Mouse (Mus musculus) spleen, postnatal 36 days (tissue): ENCODE data around the gene Suds3.

ENCODE experiments used
- DNase-seq, 2 experiments: peaks; one replicate each; pipeline ENCODE4 v3.0.0; 2022; ENCODE audit warnings: low spot score in 2 of 2, mixed read lengths in 1 of 2

Gene Suds3

DNA sequence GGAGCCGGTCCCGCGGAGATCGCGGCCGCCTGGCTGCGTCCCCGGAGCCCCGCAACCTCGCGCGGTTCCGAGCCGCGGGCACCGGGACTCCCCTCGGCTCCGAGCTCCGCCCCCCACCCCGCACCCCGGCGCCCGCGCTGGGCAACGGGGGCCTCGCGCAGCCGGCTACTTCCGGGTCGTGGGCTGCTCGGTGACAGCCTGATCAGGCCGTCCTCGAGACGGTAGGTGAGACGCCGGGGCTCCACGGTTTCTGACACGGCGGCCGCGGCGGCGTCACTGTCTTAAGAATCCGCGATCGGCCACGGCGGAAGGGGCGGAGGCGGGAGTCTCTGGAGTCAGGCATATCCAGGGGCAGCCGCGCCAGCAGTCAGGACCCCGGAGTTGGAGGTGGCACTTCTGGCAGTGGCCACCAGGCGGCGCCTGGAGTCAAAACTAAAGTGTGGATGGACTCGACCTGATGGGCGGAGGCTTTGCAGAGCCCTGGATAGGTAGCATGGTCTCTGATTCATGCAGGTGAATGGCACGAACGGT is at the start of gene Suds3:
Gene Suds3, minus strand, starts transcription at position 278 of the 531 bp plus-strand sequence.
- DNase-seq: peak; percentile 87 to 94

DNA sequence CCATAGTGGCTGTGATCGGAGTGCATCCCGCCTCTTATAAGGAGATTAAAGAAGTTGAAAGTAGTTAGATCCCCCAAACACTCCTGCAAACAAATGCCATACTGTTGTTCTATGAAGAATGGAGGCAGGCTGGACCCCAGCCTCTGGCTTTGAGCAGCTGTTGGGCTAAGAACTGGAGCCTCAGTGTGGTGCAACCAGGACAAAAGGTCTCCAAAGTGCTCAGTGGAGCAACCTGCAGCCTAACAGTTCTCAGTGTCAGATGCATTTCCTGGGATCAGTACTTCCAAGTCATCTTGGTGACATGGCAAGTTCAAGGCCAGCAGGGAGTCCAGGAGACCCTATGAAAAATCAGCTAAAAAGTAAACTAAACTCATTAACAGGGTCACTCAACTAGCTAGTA is 49.0 kb upstream of the Suds3 start:
- DNase-seq: no peak

DNA sequence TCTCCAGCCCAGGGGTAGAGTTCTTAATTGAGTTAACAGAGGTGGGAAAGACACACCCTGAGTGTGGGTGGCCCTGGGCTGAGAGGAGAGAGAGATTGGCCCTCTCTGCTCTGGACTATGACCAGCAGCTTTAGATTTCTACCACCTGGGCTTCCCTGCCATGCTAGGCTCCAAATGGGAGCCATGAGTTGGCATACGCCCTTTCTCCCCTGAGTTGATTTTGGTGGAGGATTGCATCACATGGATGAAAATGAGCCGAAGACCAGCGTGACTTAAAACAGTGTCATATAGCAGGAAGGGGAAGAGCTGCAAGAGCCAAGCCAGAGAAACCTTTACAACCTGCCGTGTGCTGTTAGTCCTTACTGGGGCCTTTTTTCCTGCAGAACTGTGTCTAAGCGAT is 48.6 kb upstream of the Suds3 start:
- no peak for DNase-seq

DNA sequence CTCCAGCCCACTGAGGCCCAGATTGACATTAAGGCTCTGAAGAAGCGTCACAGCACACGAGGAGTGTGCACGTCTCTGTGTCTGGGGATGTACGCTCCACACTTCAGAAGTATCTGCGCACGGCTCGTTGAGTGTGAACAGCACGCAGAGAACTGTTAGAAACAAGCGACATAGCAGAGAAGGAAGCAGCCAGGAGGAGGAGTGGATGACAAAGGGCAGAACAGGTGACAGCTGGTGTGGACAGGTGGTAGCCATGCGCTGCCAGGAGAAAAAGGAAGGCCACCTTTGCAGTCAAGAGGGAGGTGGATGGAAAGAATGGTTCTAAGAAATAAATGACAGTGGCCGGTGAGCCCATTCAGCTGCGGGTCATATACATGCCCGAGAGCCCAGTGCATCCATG is 47.9 kb upstream of the Suds3 start:
- no peak for DNase-seq

DNA sequence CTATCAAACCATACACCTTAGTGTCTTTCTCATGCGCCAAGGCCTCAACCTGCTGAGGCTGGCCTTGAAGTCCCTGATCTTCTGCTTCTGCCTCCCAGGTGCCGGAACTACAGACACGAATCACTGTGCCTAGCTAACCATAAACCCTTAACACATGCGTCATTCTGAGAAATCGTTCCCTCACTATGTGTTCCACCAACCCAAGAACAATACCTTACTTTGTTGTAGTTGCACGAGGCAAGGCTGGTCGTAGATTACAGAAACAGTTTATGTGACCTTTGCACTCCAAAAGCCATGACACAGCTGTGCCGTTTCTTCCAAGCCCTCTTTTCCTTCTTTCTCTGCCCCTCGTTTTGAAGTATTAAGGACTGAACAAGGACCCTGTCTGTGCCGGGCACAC is 44.6 kb upstream of the Suds3 start:
- peak; percentile 57 to 63 for DNase-seq

DNA sequence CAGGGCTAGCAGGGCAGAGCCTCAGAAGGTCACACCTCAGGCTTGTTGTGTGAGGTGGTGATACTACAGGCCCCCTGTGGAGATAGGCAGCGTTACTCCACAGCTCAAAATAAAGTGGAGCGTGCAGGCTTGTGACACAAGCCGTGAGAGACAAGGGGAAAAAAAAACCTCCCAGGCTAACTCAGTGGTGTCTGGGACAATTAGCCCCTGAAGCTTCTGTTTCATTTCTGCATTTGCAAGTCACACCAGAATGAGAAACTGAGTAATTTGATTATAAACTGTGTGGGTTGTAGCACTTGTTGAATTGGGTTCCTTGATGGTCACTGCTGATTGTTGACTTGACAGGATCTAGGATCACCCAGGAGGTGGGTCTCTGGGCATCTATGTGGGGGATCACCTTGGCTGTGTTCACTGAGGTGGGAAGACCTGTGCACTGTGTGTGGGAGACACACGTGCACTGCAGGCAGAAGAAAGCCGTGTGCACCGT is 43.9 kb upstream of the Suds3 start:
- peak; percentile 69 to 75 for DNase-seq

DNA sequence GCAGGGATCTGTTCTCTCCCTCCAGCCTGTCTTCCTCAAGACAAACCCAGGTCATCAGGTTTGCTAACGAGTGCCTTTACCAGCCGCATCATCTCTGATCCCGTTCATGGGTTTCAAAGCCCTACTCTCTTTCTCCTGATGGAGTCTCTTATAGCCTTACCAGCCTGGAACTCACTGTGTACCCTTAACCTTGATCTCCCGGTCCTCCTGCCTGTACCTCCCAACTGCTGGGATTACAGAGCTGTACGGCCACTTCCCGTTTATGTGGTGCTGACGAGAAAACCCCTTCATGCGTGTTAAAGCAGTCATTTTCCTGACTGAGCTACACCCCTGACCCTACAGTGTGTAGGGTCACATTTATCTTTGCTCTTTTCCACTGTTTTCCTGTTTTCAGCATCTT is 43.4 kb upstream of the Suds3 start:
- peak; percentile 47 to 53 for DNase-seq

DNA sequence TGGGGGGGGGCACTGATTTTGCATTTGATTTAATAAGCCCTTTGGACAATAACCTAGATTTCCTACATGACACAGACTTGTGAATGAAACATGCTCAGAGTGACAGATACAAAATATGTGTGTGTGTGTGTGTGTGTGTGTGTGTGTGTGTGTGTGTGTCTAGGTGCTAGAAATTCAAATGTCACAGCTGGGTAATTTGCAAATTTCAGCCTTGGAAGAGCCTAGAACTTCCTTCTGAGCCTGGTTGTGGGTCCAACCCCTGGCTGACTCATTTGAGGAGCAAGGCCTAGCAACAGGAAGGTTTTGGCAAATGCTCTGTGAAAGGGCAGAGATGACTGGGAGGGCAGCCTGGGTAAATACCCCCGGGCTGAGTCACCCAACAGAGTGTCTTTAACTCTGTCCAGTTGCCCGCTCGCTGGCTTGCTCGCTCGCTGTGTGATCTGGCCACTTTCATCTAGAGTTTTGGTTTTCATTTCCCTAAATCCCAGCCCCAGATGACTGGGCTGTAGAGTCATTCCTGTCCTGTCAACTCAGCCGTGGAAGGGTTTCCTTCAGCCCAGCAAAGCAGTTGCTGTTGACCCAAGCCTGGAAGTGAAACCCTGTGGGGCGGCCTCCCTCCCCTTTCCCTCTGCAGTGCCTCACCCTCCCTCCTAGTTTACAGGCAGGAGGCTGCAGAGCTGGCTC is 42.6 kb upstream of the Suds3 start:
- peak; percentile 83 for DNase-seq

DNA sequence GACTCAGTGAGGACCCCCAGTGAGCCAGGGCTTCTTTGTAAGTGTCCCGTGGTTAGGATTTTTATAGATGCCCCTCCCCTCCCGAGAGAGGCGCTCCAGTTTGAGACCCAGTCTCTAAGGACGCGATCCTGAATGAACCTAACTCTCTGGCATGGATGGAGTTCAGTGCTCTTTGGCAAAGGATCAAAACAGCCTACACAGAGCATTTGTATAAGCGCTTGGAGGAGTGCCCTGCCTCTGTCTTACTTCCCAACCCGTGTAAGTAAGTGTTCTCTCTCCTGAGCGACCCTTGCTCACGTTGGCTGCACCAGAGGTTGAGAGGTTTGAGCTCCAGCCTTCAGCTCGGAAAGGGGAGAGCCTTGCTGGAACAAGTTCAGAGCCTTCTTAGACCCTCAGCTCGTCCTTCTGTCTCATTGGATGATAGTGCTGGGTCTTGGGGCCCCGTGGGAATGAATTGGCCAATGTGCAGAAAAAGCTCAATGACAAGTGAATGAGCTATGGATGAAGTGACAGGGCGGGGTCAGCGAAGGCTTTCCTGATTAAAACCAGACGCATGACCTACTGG is 37.7 kb upstream of the Suds3 start:
- no peak for DNase-seq

DNA sequence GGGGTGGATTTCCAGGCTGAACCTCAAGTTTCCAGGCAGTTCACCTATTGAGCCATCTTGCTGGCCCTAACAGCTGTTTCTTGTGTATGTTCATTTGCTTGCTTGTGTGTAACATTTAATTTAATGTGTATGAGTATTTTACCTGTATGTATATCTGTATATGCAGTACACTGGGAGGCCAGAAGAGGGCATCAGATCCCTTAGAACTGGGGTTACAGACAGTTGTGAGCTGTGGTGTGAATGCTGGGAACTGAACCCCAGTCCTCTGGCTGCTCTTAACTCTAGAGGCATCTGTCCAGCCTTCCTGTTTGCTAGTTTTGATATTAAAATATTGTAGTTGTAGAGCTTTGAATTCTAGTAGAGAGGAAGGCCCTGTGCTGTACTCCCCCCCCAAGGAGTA is 37.0 kb upstream of the Suds3 start:
- no peak for DNase-seq

DNA sequence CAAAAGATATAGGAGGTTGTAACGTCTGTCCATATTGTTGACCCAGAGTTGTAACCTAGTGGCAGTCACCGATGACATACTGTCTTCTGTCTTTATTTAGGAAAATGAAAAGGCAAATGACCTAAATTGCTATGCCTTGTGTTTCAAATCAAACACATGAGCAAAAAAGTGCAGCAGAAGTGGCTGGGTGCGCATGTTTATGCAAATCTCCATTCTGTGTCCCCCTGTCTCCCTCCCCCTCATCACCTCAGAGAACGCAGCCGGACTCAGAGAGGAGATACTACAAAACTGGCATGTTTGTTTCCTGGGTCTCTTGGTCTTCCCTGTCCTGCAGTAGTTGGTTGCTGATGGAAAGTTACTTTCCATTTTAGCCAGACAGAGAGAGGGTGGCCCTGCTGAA is 34.2 kb upstream of the Suds3 start:
- DNase-seq: no peak

DNA sequence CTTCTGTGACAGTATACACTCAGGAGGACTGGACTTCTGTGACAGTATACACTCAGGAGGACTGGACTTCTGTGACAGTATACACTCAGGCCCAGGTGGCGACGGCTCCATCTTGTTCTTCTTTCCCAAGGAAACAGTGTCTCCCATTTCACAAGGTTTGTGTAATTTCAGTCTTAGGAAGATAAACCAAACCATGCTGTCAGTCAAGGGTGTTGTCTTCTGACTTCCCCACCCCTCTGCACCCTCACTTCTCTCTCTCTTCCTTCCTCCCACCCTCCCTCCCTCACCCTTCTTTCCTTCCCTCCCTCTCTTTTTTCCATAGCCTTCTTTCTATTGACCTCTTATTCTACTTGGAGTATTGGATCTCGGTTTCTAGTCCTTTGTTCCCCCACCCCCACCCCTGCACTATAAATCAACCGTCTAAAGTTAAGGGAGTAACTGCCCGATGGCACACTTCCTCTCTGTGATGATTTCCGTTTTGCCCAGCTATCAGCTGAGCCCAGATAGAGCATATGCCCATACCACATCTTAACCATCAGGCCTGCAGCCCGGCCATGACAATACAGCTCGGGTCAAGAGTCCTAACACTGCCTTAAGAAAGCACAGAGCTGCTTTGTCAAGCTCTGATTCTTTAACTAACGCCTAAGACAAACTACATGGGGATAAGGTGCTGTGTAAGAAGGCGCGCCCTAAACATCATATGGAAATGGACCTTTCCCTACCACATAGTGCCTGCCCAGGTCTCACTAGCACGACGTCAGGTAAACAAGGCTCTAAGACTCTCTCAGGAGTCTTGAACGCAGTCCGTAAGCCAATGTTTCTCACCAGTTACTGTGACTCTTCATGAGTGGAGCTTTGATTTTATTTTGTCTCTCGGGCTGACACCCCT is 33.4 kb upstream of the Suds3 start:
- DNase-seq: peak in 1 of 2 experiments; percentile 32

DNA sequence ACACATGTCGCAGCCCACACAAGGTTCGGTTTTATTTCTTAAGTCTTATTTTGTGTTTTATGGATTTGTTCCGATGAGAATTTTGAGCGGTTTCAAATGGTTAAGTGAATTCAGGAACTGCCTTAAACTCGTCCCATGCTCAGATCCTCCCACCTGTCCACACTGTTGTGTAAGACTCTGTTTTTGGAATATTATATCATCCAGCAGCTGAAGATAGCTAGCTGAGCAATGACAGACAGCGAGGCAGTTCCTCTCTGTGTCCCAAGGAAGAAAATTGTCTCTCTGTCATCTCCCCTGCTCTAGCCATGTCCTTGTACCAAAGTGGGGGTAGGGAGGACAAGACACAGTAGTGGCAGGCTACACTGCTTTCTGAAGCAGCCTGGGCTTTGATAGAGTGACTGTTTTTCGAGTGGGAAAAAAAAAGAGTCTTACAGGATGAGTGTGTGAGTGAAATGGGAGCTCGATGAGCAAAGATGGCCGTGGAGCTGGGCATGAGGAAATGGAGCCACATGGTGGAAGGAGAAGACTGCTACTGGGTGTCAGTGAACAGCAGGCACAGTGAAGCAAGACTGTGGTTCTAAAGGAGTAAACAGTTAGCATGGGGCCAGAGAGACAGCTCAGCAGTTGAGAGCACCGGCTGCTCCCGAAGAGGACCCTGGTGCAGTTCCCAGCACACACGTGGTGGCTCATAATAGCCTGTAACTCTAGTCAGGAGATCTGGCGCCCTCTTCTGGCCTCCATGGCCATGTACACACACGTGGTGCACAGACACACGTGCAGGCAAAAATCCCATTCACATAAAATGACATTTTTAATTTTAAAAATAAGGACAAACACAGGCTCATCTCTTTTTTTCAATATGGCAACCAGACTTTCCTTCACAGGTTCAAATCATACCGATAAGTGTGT is 31.5 kb upstream of the Suds3 start:
- DNase-seq: no peak

DNA sequence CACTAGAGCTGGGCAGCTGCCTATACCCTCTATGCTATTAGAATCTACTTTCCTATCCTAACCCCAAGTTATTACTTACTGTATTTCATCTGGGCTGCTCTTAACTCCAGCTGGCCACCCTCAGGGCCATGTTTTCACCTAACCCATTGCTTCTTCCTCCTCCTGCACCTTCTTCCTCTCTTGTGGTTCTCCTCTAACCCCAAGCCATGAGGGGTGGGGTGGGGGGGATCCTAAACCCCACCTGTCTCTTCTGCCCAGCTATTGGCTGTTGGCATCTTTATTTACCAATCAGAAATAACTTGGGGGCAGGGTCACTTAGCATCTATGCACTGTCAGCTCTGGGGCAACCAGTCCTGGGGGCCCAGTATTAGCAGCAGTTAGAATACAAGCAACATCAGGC is 30.3 kb upstream of the Suds3 start:
- peak in 1 of 2 experiments; percentile 42 for DNase-seq

DNA sequence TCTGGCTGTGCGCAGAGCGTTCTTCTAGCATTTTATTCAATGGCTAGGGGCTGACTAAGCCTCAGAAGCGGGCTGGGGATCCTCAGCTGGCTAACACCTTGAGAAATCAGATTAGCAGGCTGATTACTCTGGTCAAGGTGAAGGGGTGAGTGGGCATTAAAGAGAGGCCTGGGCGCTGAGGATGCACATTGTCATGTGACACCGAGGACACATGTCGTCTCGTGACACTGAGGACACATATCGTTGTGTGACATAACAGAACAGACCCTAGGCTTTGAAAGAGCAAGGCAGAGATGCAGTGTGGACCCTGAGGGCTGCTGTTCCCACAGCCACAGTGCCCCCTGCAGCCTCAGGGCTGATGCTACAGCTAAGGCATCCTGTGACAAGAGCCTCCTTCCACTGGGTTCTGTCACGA is 27.8 kb upstream of the Suds3 start:
- DNase-seq: peak in 1 of 2 experiments; percentile 50

DNA sequence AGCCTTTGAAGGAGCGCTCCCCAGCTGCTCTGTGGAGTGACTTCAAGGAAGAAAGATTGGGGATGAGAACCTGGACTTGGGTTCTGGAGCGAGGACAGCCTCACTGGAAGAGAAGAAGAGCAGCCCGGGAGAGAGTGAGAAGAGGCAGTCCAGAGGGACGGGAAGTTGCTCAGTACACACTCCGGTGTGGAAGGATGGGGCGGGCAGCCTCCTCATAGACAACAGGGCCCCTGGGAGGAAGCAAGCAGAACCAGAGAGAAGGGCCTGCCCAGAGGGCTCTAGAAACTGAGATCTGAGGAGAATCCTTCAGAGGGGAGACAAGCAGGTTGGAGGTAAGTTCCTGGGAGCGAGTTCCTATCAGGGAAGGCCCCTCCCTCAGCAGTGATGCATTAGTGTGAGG is 24.5 kb upstream of the Suds3 start:
- no peak for DNase-seq

DNA sequence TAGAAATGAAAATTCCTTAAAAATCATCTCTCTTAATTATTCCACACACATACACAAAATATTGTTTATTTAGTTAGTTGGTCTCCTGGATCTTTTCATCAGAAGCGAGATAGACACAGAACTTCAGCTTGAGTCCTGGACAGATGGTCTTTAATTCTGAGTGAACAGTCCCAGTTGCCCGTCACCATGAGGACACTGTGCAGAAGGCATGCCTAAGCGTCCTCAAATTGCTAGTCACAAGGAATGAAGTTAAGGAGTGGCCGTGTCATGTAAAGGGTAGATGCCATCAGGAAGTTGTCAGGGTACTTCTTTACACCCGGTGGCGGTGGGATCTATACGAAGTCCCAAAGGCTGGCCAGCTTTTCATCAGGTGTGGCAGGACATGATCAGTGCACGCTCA is 23.9 kb upstream of the Suds3 start:
- no peak for DNase-seq

DNA sequence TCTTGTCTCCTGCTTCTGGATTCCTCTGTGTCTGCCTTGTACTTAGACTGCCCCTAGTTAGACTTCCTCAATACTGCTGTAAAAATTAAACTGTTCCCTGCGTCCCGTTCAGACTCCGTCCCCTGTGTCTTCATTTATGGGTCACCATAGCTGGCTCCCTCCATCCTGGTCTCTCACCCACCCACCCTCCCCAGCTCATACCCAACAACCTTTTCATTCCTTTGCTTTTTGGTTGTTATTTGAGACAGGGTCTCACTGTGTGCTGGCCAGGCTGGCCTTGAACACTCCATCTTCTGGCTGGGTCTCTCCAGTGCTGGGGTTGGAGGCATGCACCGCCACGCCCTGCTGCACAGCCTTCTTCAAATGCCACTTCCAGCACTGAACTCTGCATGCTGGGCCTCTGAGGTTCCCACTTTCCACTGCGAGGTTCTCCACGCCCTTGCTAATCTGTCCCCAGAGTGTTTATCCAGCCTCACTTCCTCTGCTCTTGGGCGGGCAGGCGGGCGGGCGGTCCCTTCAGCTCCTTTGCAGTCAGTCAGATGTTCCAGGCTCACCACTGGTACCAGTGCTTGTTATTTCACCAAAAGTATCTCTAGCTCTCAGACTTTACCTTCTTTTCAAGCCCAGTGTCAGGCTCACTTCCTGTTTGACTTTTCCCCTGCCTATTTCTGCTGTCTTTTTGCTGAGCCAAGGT is 22.5 kb upstream of the Suds3 start:
- peak; percentile 74 to 79 for DNase-seq

DNA sequence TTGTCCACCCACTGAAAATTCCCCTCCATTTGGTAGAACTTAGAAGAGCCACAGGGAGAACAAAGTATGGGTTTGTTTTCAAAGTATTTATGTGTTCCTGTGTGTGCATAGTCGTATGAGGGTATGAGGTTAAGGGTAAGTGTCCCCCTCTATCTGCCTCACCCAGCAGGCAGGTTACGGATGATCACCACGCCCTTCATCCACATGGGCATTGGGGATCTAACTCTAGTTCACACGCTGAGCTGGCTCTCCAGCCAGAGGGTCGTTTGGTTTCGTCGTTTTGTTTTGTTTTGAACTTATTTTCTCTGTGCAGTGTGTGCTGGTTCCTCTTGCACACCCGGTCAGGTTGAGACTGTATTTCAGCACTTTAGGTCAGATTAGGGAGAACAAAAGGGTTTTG is 21.7 kb upstream of the Suds3 start:
- DNase-seq: no peak

DNA sequence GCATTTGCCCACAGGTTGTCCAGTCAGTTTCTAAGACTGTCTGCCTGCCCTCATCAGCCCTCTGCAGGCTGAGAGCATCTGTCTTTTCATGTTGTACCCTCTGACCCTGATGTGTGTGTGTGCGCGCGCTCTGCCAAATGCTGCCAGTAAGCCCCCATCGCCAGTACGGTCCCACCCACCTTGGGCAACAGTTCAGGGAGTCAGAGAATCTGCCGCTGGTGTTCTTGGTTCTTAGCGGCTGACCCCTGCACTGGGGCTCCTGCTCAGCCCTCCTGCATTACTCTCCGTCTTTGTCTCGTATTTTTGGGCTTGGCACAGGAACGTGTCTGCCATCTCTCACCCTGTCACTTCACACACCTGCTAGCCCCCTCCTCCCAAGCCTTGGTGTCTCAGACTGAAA is 21.1 kb upstream of the Suds3 start:
- DNase-seq: no peak

DNA sequence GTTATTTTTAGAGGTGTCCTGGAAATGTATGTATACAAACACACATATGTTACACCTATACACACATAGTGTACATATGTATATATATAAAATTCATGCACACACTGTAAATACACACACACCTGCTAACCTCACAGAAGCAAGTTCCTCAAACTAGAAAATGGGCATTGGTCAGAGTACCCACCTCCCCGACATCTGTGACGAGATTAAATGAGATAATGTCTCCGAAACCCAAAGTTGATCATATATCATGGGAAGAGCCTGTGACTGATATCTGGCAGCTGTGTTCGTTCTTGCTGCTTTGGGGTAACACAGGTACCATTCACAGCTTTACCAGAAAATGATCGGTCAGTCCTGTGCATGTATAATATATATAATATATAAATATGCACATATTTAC is 20.7 kb upstream of the Suds3 start:
- no peak for DNase-seq
